ENCODE assay signal across 13 mouse cellular contexts in genomic region chr12:95739739-95740138, GRCm38 (mm10). TPM values are rescaled to one million over a fixed set of nuclear protein-coding genes. Genes with fewer than 3 reads are reported as not detected.
DNase-seq lines count a peak whose midpoint lies in the region.
"Had no signal": no experiment of that assay in that cellular context is flagged by ENCODE, and none has a peak within 500 bp of the region (broad histone marks: within the 10 kb centered on the region; RNA-seq: fewer than 3 reads in every experiment).

No protein-coding gene starts in this region.

- intact Hi-C loops in heart, postnatal 36 days (cut with DNase I), result no loop called here

- DNase-seq in cerebellum, postnatal 10 days, result peak; percentile 28 to 45
- no peak for DNase-seq in cerebellum, postnatal 25 days
- DNase-seq in heart, adult 11 months, result peak; percentile 74
- no peak for DNase-seq in heart, postnatal 36 days
- DNase-seq in right cerebral cortex, adult 2 months (ENCODE audit: low spot score in 2 of 2), result peak; percentile 53 to 65
- DNase-seq in right cerebral cortex, postnatal 25 days, result no peak
- peak; percentile 71 for DNase-seq in telencephalon, adult 2 months (ENCODE audit: low read depth, low spot score)
- DNase-seq in urinary bladder, postnatal 4 days (ENCODE audit: low spot score in 2 of 2), result no peak
- DNase-seq: gastrocnemius, postnatal 10 days; lung, adult 18-20 months; midbrain, embryonic 14.5 days had no signal

RNA-seq across cellular contexts. Expression of gene Flrt2, which starts 47.7 kb away (rescaled TPM):
- 10 to 100 TPM in 1 of 2 experiments, 1 to 10 TPM in 1; 7.3 to 10.4 TPM for total RNA-seq in heart, postnatal 36 days (2021)
- total RNA-seq: MEL; neutrophil, adult 5-6 weeks had no signal

Comparison
In these comparisons a context has a peak if more than half of its experiments do, and no peak if none do; other contexts are left out.
1. DNase-seq: peak in cerebellum, postnatal 10 days (2 of 2), heart, adult 11 months (single experiment), right cerebral cortex, adult 2 months (2 of 2) and telencephalon, adult 2 months (single experiment); none in cerebellum, postnatal 25 days (0 of 2), heart, postnatal 36 days (0 of 2), right cerebral cortex, postnatal 25 days (single experiment) and urinary bladder, postnatal 4 days (0 of 2).